Mouse (Mus musculus) MEL-GATA-1-ER (cell line): ENCODE results near the gene Tex19.1.
"Not testable (repeated sequence)": the region's sequence is repeated elsewhere in the genome, so short reads cannot be mapped to it uniquely, and the experiment has no call there.

ENCODE experiments used
- DNase-seq: peaks from one replicate; pipeline ENCODE4 v3.0.0-alpha.2; 2012; ENCODE audit warnings: low read depth; ENCODE audit errors: extremely low read depth

Tex19.1 gene

DNA sequence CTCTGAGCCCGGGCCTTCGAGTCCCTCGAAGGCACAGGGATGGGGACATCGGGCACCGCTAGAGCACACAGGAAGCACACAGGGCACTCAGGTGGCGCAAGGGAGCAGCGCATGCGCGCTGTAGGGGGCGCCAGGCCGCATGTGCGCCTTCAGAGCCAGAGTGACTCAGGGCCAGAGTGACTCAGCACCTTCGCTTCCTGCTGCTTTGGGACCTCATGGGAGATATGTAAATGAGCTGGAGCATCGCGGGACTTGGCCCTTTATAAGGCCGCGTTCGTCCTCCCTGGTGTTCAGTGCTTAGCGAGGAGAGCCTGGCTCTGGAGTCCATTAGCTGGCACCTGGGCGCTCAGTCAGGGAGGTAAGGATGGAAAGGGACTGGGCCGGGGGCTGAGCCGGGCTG, at the start of gene Tex19.1:
Gene Tex19.1, plus strand, starts transcription at position 279 of the 400 bp plus-strand sequence.
- DNase-seq, result no peak

DNA sequence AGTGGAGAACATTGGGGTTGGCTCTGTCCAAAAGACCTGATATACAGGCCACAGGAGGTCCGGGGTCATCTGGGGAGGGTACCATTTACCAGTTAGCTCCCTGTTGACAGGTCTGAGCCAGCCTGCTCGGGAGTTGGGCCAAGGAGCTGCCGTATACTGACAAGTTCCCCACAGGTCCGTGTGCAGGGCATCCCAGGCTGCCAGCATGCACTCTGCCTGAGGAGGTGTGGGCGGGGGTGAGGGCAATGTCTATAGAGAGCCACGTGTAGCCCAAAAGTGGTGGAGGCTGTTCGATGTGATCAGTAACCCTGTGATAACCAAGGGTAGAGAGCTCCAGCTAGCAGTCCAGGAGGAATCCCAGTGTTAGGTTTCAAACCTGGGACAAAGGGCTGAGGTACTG, 46.2 kb upstream of the Tex19.1 start:
- no peak for DNase-seq

DNA sequence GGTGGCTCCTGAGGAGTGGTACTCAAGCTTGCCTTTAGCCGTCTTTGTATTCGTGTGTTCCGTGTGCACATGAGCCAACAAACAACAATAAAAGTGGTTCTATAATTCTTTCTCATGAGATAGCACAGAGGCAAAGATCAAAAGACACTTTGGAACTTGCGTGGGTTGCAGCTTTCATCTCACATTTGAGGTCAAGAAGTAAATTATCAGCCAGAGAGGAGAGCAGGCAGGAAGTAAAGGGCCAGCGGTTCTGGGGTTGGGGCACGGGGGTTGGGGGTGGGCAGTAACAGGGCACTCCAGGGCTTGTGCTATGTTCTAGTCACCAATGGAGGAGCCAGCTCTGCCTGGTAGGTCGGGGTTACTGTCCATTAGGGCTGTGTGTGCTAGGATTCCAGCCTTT, 45.3 kb upstream of the Tex19.1 start:
- DNase-seq, result no peak

DNA sequence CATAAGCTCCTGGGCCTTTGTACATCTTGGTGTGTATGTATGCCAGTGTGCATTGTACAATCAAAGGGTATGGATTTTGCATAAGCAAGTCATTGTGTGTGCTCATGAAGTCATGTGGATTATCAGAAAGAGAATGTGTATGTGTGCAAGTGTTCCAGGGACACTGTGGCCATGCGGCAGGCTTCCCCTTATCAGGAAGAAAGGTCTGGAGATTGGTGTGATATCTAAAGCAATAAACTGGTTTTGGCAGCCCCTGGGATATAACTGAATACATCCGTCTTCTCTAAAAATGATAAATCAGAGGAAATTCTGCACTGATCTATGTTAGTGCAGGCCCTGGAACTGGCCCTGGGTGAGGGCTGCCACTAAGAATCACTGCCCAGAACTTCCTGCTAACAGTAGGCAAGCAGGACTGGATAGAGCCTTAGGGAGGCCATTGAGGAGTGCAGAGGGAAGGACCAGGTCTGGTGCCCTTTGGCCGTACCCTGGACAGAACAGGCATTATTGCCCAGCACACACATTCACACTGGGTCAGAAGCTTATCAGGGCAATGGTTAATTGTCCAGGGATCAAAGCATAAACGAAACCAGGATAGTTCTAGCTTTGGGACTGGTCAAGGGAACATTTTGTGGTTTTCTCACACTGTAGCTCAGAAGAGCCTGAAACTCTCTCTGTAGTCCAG, 44.7 kb upstream of the Tex19.1 start:
- DNase-seq, result no peak

DNA sequence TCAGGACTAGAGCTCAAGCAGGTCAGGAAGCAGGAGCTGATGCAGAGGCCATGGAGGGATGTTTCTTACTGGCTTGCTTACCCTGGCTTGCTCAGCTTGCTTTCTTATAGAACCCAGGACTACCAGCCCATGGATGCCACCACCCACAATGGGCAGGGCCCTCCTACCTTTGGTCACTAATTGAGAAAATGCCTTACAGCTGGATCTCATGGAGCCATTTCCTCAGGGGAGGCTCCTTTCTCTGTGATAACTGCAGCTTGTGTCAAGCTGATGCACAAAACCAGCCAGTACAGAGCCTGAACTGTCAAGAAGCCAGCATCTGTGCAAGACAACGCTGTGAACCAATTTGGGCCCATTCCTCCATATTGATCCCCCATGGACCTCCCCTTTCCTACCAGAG, 38.7 kb upstream of the Tex19.1 start:
- DNase-seq, result not testable (repeated sequence)

DNA sequence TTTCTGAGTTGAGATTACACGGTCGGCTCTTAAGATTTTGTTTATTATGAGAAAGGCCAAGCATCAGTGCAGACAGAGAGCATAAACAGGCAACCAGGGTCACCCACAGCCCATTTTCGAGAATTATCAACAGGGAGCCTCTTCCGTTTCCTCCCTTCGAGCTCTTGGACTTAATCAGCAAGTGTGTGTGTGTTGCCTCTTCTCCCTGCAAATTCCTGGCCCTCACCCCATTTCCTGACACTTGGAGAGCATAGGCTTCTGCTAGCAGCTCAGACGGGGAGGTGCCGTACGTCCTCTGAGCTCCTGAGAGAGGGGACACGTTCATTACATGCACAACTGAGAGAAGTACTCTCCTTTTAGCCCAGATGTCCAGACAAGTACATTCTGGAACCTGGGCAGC, 37.9 kb upstream of the Tex19.1 start:
- no peak for DNase-seq

DNA sequence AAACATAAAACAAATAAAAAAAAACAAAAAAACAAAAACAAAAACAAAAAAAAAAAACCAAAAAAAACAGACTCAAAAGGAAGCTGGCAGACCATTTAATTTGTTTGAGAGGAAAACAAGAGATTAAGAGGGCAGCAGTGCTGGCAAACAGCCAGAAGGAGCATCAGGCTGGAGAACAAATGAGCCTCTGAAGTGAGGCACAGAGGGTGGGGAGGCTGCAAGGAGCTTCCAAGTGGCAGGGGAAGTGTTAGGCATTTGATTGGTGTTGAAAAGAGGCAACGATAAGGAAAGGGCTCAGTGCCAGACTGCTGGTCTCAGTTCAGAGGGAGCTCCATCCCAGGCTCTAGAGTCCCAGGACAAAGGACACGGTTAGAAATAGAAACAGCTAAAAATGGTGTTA, 36.0 kb upstream of the Tex19.1 start:
- peak; percentile 85 for DNase-seq

DNA sequence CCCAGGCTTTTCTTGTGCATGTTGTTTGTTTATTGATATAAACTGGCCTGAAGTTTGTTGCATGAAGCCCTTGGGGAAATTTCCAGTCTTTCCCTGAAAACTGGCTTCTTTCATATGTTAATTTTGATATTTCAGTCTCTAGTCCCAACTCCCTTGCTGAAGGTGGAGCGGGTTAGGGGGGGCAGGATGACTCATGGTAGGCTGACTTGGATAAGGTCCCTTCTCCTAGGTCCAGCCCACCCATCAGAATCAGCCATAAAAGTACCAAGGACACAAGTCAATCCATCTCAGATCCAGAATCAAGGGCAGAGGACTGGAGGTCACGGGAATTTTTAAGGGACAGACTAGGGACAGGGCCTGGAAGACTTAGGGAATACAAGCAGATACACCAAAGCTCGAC, 34.9 kb upstream of the Tex19.1 start:
- no peak for DNase-seq

DNA sequence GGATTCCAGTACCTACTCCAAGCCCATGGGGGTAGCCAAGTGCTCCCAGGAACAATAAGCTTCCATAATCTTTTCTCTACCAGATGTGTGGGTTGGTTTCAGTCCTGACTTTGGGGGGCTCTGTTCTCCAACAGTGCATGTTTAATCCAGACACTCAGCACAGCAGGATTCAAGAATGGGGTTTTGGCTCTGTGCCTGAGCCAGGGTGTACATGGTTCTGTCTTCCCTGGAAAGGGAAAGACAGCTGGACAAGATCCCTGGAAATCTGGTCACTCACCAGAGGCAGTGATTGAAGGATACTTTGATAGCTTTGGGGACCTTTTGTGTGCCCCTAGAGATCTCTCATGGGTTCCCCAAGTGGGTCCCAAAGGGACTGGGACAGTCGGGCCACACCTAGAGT, 34.3 kb upstream of the Tex19.1 start:
- DNase-seq, result no peak

DNA sequence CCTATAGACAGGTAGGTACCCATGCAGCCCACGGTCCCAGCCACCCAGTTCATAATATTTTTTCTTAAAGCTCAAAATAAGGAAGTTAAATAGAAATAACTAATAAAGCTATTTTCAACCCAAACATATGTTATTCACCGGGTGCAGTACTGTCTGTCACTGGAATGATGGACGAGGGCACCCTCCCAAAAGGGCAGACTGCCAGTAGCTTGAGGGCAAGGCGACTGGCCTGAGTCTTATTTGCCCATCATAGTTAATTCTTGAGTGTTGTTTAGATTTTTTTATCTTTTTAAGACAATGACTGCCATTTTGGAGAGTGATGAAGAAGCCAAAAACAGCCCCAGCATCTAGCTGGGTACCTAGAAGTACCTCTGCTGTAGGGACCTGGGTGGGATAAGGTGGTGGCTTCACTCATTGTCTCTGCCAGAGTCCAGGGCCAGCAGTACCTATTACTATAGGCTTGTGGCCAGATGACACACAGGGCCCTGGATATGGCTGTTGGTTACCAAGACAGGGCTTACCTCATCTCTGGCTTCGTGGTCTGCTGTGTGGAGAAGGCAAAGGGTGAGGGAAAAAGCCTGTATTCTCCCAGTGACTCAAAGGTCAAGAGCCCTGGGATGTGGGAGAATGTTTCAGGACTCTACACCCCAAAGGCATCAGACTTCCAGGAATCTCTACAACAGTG, 33.7 kb upstream of the Tex19.1 start:
- no peak for DNase-seq

DNA sequence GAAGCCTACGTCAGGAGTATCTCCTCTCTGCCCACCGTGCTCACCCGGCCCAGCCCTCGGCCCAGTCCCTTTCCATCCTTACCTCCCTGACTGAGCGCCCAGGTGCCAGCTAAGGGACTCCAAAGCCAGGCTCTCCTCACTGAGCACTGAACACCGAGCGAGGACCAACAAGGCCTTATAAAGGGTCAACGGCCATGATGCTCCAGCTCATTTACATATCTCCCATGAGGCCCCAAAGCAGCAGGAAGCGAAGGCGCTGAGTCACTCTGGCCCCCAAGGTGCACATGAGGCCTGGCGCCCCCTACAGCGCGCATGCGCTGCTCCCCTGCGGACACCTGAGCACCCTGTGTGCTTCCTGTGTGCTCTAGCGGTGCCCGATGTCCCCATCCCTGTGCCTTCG, 27.8 kb upstream of the Tex19.1 start:
- DNase-seq, result peak; percentile 79

DNA sequence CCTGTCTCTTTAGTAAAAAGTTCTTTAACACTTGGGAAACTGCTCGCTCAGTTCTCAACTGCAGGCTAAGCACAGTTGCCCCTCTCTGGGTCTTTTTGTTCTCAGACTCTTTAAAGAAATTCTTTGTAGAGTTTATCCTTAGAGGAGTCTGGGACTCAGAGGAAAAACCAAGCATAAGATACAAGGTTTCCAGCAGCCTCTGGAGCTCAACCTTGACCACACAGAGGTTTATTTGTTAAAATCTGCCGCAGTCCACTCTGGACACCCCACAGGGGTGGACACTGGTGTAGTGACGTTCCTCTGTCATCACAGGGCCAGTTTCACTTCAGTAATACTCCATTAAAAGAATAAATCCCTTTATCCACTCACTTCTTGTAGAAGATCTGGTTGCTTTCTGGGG, 27.4 kb upstream of the Tex19.1 start, which contains the start of gene Tex19.2:
Gene Tex19.2, minus strand, starts transcription at position 101 of the 400 bp plus-strand sequence.
- no peak for DNase-seq

DNA sequence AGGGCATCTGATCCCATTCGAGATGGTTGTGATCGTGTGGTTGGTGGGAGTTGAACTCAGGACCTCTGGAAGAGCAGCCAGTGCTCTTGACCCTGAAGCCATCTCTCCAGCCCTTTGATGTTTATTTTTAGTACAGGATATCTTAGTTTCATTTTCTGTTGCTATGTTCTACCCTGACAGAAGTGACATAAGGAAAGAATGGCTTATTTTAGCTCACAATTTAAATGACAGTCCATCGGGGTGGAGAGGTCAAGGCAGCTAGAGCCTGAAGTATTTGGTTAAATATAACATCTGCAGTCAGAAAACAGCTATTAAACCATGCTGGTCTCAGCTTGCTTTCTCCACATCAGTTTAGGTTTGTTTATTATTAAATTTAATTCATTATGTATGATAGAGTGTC, 24.8 kb upstream of the Tex19.1 start:
- no peak for DNase-seq

DNA sequence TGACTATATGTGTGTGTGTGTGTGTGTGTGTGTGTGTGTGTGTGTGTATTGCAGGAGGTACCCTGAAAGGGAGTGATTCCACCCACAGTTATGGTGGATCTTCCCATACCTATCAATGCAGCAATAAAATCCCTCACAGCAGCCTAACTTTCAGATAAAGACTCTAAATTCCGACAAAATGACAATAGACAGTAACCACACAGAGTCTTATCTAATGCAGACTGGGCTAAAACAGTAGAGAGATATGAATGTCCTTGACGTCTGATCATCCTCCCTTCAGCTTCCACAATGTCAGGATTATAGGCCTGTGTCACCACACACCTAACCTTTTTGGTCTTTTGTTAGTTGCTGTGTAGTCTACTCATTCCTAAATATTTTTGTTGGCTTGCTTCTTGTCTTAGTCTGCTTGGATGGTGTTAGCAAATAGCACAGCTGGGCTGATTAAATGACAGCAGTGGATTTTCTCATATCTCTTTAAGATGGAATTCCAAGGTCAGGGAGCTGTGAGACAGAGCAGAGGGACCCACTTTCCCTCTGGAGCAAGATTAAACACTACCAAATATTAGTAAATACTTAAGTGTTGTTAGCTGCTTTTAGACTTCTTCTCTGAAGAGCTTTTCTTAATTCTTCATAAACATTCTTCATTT, 23.8 kb upstream of the Tex19.1 start:
- no peak for DNase-seq

DNA sequence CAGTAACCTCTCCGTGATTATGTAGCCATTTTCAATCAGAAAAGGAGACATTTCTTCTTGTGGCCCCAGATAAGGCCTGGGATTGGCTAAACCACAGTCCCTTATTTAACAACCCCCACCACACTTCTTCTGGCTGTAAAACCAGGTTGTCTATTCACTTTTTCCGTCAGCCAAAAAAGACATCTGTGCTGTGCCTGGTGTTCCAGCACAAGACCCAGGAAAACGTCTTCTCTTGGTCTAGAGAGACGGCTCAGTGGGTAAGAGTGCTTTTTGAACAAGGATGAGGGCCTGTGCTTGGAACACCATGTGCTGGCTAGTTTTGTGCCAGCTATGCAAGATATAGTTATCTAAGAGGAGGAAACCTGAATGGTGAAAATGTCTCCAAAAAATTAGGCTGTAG, 22.5 kb upstream of the Tex19.1 start:
- DNase-seq, result no peak

DNA sequence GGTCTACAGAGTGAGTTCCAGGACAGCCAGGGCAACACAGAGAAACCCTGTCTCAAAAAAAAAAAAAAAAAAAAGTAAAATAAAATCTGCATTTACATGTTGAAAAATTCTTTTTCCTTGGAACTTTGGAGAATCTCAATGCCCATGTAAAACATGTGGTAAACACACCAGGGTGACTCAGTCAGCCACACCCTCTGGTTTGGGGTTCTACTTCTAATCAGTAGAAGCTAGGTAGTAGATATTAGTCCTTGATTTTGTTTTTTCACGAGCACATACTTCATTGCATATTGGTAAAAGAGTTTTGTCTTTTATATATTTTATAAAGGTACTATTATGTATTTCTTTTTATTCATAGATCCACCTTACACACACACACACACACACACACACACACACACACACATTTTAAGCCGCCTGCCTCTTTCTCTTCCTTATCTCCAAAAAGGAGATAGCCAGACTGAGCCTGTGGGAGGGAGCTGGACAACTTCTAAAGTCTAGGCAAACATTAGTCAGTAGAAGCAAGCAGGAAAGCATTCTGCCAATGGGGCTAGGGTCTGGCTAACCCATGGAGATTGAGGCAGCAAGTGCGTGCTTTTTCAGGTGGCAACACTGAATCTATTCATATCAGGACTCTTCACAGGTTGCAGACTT, 20.3 kb upstream of the Tex19.1 start:
- no peak for DNase-seq

DNA sequence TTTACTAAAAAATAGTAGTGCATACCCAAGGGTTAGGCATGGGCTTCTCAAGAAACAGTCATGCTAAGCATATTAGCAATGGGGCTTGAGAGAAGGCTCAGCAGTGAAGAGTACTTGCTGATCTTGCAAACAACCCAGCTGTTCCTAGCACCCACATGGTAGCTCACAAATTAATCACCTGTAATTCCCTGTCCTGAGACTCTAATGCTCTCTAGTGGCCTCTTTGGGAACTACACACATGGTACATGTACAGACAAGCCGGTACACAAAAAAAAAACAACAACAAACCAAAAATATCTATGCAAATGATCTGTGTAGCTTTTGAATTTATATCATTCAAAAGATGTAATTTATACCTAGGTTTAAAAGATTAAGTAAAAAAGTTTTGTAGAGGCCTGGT, 19.5 kb upstream of the Tex19.1 start:
- DNase-seq, result peak; percentile 57

DNA sequence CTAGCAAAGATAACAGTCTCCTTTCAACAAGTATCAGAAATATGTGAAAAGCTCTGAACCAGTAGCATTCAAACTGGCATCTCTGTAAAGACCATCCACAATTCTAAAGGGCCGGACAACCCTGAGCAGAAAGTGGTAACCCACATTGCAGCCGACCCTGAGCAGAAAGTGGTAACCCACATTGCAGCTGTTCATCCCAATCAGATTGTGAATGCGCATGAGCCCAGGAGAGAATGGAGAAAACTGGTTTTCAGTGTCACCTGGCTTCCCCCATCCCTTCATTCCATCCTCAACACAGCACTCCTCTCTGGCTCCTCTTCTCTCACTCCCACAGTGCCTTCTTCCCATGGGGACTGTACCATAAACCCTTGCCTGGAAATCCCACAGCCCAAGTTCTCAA, 18.5 kb upstream of the Tex19.1 start:
- DNase-seq, result no peak

DNA sequence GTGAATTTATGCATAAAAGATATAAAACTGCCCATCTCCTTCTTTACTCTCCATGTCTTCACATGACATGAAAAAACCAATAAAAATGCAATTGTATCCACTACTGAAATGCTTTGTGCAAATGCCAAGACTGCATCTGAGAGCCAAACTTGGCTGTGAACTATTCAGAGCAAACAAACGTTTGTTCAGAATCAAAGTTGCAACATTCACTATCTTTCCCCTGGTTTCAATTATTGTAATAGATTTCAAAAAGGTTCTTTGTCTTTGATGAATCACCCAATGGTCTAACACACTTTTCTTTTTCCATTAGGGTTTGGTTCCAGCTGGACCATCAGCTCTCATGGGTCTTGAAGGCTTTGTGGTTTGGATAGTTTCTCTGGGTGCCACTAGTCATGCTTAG, 16.3 kb upstream of the Tex19.1 start:
- DNase-seq, result no peak

DNA sequence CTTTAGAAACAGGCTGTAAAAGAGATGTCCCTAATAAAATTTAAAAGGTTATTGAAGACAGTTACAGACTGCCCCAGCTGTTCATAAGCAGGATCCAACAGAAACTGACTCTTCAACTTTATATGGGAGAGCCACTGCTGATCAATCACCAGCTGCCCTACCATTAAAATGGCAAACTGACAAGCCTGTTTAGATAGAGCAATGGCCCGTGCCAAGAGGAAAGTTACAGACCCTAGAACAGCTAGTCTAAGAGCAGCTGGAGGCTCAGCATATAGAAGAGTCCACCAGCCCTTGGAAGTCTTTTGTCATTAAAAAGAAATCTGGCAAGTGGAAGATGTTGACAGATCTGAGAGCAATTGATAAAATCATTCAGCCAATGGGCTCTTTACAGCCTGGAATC, 11.3 kb upstream of the Tex19.1 start:
- no peak for DNase-seq

DNA sequence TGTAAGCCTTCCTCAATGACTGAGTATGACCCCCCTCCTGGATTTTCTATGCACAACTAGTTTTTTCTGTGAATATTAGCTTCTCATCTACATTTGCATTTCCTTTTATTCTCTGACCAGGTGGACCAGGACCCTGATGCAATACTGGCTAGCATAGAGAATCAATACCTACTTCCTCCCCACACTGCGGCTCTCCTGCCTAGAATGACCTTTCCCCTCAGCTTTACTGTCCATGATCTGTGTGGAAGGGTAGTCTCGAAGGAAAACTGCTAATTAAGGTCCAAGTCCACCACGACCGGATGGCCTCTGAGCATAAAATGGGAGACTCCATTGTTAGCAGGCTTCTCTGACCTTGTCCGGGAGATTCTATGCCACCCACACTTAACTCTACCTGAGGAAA, 8.3 kb upstream of the Tex19.1 start:
- DNase-seq, result no peak

DNA sequence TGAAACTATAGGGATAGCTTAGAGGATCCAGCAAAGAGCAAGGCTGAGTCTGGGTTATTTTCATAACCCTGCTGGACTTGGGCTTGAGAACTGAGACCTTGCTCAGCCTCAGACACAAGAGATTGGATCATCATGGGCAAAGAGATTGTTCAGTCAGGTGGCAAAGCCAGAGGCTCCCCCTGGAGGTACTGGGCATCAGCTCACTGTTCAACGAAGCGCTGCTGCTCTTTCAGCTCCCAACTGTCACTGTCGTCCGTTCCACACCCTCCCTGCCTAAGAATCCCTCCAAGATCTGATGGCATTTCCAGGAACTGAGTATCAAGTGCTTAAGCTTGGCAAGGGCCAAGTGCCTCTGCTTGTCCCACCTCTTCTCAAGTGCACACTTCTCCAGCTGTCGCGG, 7.2 kb upstream of the Tex19.1 start:
- no peak for DNase-seq
